Mouse (Mus musculus) thymus, adult 2 months (tissue): ENCODE measurements around the gene Adamts10.

Source experiments
- CTCF ChIP-seq: fragments of 200-500 bp; IDR thresholded peaks from 2 replicates; pipeline ENCODE4 v1.5.1; 2012; ENCODE audit warnings: mild to moderate bottlenecking, control low read depth, low read length, moderate library complexity, borderline replicate concordance; ENCODE audit not compliant: control insufficient read depth, poor library complexity, insufficient read depth; ENCODE audit errors: extremely low read depth
- POLR2A ChIP-seq: fragments of 200-500 bp; IDR thresholded peaks from 2 replicates; pipeline ENCODE4 v1.6.1; 2012; ENCODE audit warnings: mild to moderate bottlenecking, low read length, control low read depth, moderate library complexity; ENCODE audit not compliant: control insufficient read depth, poor library complexity, insufficient read depth; ENCODE audit errors: extremely low read depth

DNA sequence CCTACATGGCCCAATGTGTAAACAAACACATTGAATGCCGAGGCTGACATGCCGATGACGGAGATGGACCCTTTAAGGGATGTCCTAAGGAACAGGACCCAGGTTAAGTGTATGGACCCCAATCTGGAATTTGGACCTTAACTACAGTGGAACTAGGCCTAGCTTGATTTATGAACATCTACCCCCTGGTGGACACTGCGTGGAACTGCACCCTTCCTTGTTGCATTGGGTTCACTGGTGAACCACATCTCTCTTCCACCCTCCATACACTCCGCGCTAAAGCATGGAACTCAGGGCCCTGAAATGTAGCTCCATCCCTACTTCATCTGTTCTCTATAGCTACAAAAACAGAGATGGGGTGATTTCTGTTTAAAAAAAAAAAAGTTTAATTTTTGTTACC lies 30.9 kb upstream of the Adamts10 start:
- TF ChIP-seq CTCF (no peak), POLR2A (no peak)
